Mouse (Mus musculus) heart, postnatal 0 days (tissue): Measurements from ENCODE around the gene Cd79a. TPM values are rescaled to one million over a fixed set of nuclear protein-coding genes. Genes with fewer than 3 reads are reported as not detected.

Experiments
- ATAC-seq: fragments of 200-750 bp; cut with Nextera tagmentation; 2 replicates; pipeline ENCODE4 v1.8.0; 2017; ENCODE audit warnings: low read depth, moderate number of reproducible peaks, moderate library complexity; ENCODE audit not compliant: insufficient read depth
- DNase-seq: peaks from one replicate; pipeline ENCODE4 v3.0.0-alpha.2; 2016; ENCODE audit warnings: low spot score
- H3K27ac ChIP-seq: fragments of 300-500 bp; sonication (generic); 2 replicates; pipeline ENCODE4 v1.5.1; 2014; ENCODE audit warnings: low read depth, mild to moderate bottlenecking
- H3K27me3 ChIP-seq: fragments of 300-500 bp; sonication (generic); 2 replicates; pipeline ENCODE4 v1.6.1; 2014; ENCODE audit warnings: low read length, mixed read lengths; ENCODE audit not compliant: control insufficient read depth, insufficient read depth
- H3K36me3 ChIP-seq: fragments of 300-500 bp; sonication (generic); replicated peaks from 2 replicates; pipeline ENCODE4 v1.6.1; 2014; ENCODE audit warnings: low read length, mixed read lengths; ENCODE audit not compliant: control insufficient read depth, insufficient read depth
- H3K4me1 ChIP-seq: fragments of 300-500 bp; sonication (generic); 2 replicates; pipeline ENCODE4 v1.6.1; 2014; ENCODE audit warnings: antibody characterized with exemption; ENCODE audit not compliant: control insufficient read depth, insufficient read depth
- H3K4me2 ChIP-seq: fragments of 300-500 bp; sonication (generic); 2 replicates; pipeline ENCODE4 v1.6.1; 2014; ENCODE audit warnings: low read depth, mild to moderate bottlenecking, low read length, moderate library complexity
- H3K4me3 ChIP-seq: fragments of 300-500 bp; sonication (generic); 2 replicates; pipeline ENCODE4 v1.5.1; 2014; ENCODE audit warnings: low read depth, low read length
- H3K9ac ChIP-seq: fragments of 300-500 bp; sonication (generic); replicated peaks from 2 replicates; pipeline ENCODE4 v1.6.1; 2014; ENCODE audit warnings: low read depth, low read length, mixed read lengths
- H3K9me3 ChIP-seq: fragments of 300-500 bp; sonication (generic); replicated peaks from 2 replicates; pipeline ENCODE4 v1.6.1; 2016; ENCODE audit warnings: low read length; ENCODE audit not compliant: control insufficient read depth
- CTCF ChIP-seq: IDR thresholded peaks from 2 replicates; pipeline ENCODE4 v1.5.1; 2016; ENCODE audit warnings: antibody characterized with exemption, control low read depth, low read depth
- EP300 ChIP-seq: IDR thresholded peaks from 2 replicates; pipeline ENCODE4 v1.6.1; 2016; ENCODE audit warnings: antibody characterized with exemption, low read depth
- WGBS: fragments of 180-500 bp; shearing (Covaris S2); extraction: QIAGEN DNeasy Blood & Tissue Kit; methylation state at CpG from one replicate; pipeline ENCODE4 v1.1.7; 2014; 5-methylcytosine and 5-hydroxymethylcytosine counted together
- polyA plus RNA-seq: library from polyadenylated mRNA; unstranded; fragments of >200 nt; fragmentation: Nextera tagmentation; extraction: Ambion mirVana; gene quantifications from 2 replicates; pipeline ENCODE4 v1.2.1, GENCODE M21; 2015
- total RNA-seq: library from RNA; depleted of rRNA; stranded (reverse); fragments of >200 nt; gene quantifications from 2 replicates; pipeline ENCODE4 v1.2.3, GENCODE M21; 2014; ENCODE audit warnings: low replicate concordance; rRNA removed

Gene Cd79a
- total and polyA plus RNA-seq, 2 experiments from 2014 or later = 0.33 TPM; not detected in 1

DNA sequence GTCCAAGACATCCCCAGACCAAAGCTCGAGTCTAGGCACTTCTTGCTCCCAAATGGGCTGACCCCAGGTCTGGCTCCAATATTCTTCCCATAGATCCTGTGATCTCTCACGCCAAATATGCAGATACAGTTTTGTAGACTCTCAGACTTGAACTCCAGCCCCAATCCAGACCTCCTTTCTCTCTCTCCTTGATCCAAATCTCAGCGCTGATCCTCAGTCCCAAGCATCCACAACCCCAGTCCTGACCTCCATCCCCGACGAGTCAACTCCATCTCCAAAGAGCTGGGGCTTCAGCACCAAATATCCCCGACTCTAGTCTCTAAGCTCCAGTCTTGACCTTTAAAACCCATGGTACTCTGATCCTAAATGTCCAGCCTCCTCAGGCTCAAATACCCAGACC is 46.5 kb downstream of the Cd79a start:
- Histone ChIP-seq H3K27me3 (peaks cover 99% of the 10 kb centered on the region), H3K9me3 (no peaks in the 10 kb centered on the region)
- no peak for DNase-seq

DNA sequence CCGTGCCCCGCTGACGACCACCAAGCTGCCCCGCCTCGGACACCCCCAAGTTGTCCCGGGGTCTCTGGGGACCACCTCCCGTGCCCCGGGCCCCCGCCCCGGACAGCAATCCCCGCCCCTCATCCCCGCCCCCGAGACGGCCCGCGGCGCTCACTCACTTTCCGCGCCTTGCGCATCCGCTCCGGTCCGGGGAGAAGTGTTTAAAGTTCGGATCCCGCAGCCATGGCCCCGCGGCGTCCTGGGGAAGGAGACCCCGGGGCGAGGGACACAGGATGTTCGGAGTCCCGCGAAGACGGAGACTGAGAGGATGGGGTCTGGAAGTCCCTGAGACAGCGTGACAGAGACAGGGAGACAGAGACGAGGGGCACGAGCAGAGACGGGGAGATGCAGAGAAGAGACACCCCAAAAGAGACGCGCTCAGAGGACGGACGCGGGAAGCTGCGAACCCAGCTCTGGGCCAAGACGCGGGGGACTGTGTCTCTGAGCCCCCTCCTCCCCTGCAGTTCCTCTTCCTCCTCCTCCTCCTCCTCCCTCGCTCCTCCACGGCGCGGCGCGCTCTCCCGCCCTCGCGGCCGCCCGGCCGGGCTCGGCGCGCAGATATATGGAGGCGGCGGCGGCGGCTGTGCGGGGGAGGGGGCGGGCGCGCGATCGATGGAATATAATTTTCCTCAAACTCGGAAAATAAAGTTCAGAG is 47.2 kb downstream of the Cd79a start, which contains the start of gene Gm4881:
Gene Gm4881 (minus strand): TSS at position 238 of the 694 bp plus-strand sequence.
- Histone ChIP-seq H3K4me1 (no peaks in the 10 kb centered on the region), H3K9me3 (no peaks in the 10 kb centered on the region), H3K27me3 (peaks cover 99% of the 10 kb centered on the region), H3K27ac (no peak within 1 kb of the TSS), H3K9ac (0 out of 2 replicates have a peak within 1 kb of the TSS, but pooled peaks have one; percentile 26), H3K4me2 (peak within 1 kb of the TSS; percentile 60), H3K4me3 (peak within 1 kb of the TSS; percentile 42), H3K36me3 (no peaks in the 10 kb centered on the region)
- DNase-seq (no peak), ATAC-seq (no peak)
- TF ChIP-seq EP300 (no peak), CTCF (no peak)
- WGBS = 1% methylated on average over 61 of the region's 72 CpGs

More for the DNA sequence above, 46.5 kb downstream of the Cd79a start:
- Histone ChIP-seq H3K9ac (no peak overlapping the region), H3K4me2 (no peak overlapping the region), H3K36me3 (no peaks in the 10 kb centered on the region), H3K4me3 (no peak overlapping the region), H3K27ac (no peak overlapping the region), H3K4me1 (no peaks in the 10 kb centered on the region)
- TF ChIP-seq EP300 (no peak), CTCF (no peak)
- no peak for ATAC-seq
- WGBS = under 1% methylated on average over 6 of the region's 6 CpGs

DNA sequence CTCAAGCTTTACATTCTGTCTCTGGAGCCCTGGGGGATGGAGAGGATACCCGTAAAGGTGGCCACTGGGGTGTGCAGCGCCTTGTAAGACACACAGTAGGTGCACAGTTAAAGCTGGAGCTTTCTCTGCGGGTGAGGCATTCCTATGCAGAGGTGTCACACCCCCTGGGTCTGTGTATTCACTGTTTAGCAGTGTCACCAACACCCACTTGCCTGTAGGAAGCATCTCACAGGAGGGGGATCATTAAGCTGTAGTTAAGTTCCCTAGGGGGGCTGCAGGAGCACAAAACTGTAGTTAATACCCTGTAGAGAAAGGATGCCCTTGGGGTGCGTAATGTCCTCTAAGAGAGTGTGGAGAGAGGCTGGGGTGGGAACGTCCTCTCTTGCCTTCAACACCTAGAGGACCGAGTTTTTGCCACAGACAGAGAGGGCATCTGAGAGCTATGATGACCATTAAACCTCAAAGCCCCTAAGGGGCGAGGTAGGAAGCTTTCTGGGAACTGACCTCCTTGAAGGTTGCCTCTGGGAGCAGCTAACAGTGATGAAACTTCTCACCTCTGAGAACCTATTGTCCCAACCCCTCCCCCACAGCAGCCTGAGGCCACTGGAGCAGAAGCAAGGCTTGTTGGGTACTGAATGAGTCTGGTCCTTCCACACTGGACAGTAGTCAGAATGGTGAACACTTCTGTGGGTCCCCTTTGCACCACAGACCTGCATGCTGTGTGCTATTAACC is 50.3 kb downstream of the Cd79a start:
- ATAC-seq = no peak
- no peak for TF ChIP-seq EP300
- no peak for TF ChIP-seq CTCF
- DNase-seq = no peak
- H3K36me3 ChIP-seq = no peaks in the 10 kb centered on the region
- no peak overlapping the region for H3K4me2 ChIP-seq
- H3K9ac ChIP-seq = no peak overlapping the region
- H3K4me1 ChIP-seq = no peaks in the 10 kb centered on the region
- 3% methylated on average over 7 of the region's 7 CpGs for WGBS
- no peak overlapping the region for H3K27ac ChIP-seq
- no peak overlapping the region for H3K4me3 ChIP-seq
- peaks cover 100% of the 10 kb centered on the region for H3K27me3 ChIP-seq
- no peaks in the 10 kb centered on the region for H3K9me3 ChIP-seq

DNA sequence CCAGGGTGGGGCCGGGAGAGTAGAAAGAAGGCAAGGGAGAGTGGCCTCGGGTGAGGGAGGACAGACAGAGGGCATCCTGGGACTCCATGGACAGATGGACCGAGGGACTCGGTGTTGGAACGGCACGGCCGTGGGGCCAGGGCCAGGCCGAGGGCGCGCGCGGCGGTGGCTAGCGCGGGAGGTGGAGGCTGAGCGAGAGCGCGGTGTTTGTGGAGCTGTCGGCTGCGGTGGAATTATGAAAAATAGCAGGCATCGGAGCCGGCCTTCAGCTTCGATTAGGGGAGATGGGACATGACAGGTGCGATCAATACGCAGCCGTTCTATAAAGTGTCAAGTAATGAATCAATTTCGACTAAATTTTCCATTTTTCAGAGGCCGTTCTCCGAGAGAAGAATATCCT is 51.6 kb downstream of the Cd79a start:
- H3K4me1 ChIP-seq = no peaks in the 10 kb centered on the region
- TF ChIP-seq EP300 = no peak
- no peak for TF ChIP-seq CTCF
- no peak overlapping the region for H3K9ac ChIP-seq
- H3K4me3 ChIP-seq = no peak overlapping the region
- peaks cover 100% of the 10 kb centered on the region for H3K27me3 ChIP-seq
- WGBS = 3% methylated on average over 29 of the region's 29 CpGs
- H3K27ac ChIP-seq = no peak overlapping the region
- DNase-seq (no peak), ATAC-seq (no peak)
- no peaks in the 10 kb centered on the region for H3K36me3 ChIP-seq
- no peaks in the 10 kb centered on the region for H3K9me3 ChIP-seq
- H3K4me2 ChIP-seq = no peak overlapping the region

DNA sequence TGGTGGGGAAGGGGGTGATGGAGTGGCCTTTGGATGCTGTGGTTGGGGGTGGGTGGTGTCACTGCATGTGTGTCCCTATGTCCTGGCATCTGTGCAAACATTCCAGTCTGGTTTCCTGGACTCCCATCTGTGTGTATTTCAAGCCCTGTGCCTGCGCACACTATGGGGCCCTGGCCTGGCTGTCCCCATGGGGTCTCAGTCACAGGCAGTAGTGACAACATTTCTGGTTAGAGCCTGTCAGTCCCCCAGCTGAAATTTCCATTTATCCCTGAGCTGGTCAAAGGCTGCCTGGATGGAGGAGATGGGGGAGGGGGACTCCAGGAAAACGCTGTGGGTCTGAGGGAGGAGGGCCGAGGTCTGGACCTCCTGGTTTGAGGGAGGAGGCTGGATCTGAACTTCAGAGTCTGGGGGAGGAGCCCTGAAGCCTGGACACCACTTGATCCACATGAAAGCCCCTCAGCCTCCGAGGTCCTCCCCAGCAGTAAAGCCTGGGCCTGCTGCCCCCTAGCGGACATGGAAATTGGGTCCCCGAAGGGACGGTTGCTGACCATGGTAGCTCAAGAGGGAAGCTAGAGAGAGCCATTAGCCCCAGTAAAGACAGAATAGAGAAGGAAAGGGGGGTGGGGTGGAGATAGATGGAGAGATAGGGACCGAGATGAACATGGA is 52.9 kb downstream of the Cd79a start:
- H3K4me3 ChIP-seq = no peak overlapping the region
- H3K36me3 ChIP-seq = no peaks in the 10 kb centered on the region
- no peaks in the 10 kb centered on the region for H3K4me1 ChIP-seq
- H3K9ac ChIP-seq = no peak overlapping the region
- peak; percentile 45 for DNase-seq
- H3K27ac ChIP-seq = no peak overlapping the region
- peak; percentile 22; the same call in 1 of the 2 replicates for ATAC-seq
- TF ChIP-seq CTCF = peak; percentile 75
- TF ChIP-seq EP300 = no peak
- H3K27me3 ChIP-seq = peaks cover 100% of the 10 kb centered on the region
- under 1% methylated on average over 8 of the region's 8 CpGs for WGBS
- no peak overlapping the region for H3K4me2 ChIP-seq
- H3K9me3 ChIP-seq = no peaks in the 10 kb centered on the region

Other genes with a start within 250 kb of the Cd79a start
- not detected in 2 replicates for gene Tex101, start 220.7 kb upstream of the Cd79a start, total RNA-seq
- not detected in 2 replicates for gene Tex101, start 220.7 kb upstream of the Cd79a start, polyA plus RNA-seq
- gene BC049730, start 188.1 kb upstream of the Cd79a start, total RNA-seq = not detected in 2 replicates
- not detected in 2 replicates for gene BC049730, start 188.1 kb upstream of the Cd79a start, polyA plus RNA-seq
- not detected in 2 replicates for gene Gm4763, start 170.5 kb upstream of the Cd79a start, total RNA-seq
- not detected in 2 replicates for gene Gm4763, start 170.5 kb upstream of the Cd79a start, polyA plus RNA-seq
- gene Cd177, start 137.1 kb upstream of the Cd79a start, total RNA-seq = 0.12 TPM in 1 of 2 replicates, not detected in the other
- gene Cd177, start 137.1 kb upstream of the Cd79a start, polyA plus RNA-seq = 0.18 and 0.23 TPM in 2 replicates
- gene Ceacam10, start 120.2 kb upstream of the Cd79a start, total RNA-seq = not detected in 2 replicates
- not detected in 2 replicates for gene Ceacam10, start 120.2 kb upstream of the Cd79a start, polyA plus RNA-seq
- gene Gm9844, start 35.2 kb upstream of the Cd79a start, total RNA-seq = 0.65 TPM in 1 of 2 replicates, not detected in the other
- gene Gm9844, start 35.2 kb upstream of the Cd79a start, polyA plus RNA-seq = 6.7 and 9.5 TPM in 2 replicates
- gene Lypd4, start 27.4 kb upstream of the Cd79a start, total RNA-seq = not detected in 2 replicates
- not detected in 2 replicates for gene Lypd4, start 27.4 kb upstream of the Cd79a start, polyA plus RNA-seq
- not detected in 2 replicates for gene Dmrtc2, start 27.3 kb upstream of the Cd79a start, total RNA-seq
- gene Dmrtc2, start 27.3 kb upstream of the Cd79a start, polyA plus RNA-seq = not detected in 2 replicates
- gene Rps19, start 13.0 kb upstream of the Cd79a start, total RNA-seq = 530 and 642 TPM in 2 replicates
- gene Rps19, start 13.0 kb upstream of the Cd79a start, polyA plus RNA-seq = 980 and 1,040 TPM in 2 replicates
- gene Arhgef1, start 5.5 kb downstream of the Cd79a start, total RNA-seq = 16.0 and 28.2 TPM in 2 replicates
- 37.0 TPM in 2 replicates for gene Arhgef1, start 5.5 kb downstream of the Cd79a start, polyA plus RNA-seq
- not detected in 2 replicates for gene Gm4881, start 47.1 kb downstream of the Cd79a start, total RNA-seq
- not detected in 2 replicates for gene Gm4881, start 47.1 kb downstream of the Cd79a start, polyA plus RNA-seq
- gene Rabac1, start 75.4 kb downstream of the Cd79a start, total RNA-seq = 609 and 633 TPM in 2 replicates
- 357 and 362 TPM in 2 replicates for gene Rabac1, start 75.4 kb downstream of the Cd79a start, polyA plus RNA-seq
- 0.04 TPM in 1 of 2 replicates, not detected in the other for gene Atp1a3, start 108.6 kb downstream of the Cd79a start, total RNA-seq
- gene Atp1a3, start 108.6 kb downstream of the Cd79a start, polyA plus RNA-seq = 0.12 and 0.30 TPM in 2 replicates
- 16.2 and 21.5 TPM in 2 replicates for gene Grik5, start 175.0 kb downstream of the Cd79a start, total RNA-seq
- gene Grik5, start 175.0 kb downstream of the Cd79a start, polyA plus RNA-seq = 1.5 and 1.6 TPM in 2 replicates
- gene Zfp574, start 175.2 kb downstream of the Cd79a start, total RNA-seq = 9.8 and 12.0 TPM in 2 replicates
- gene Zfp574, start 175.2 kb downstream of the Cd79a start, polyA plus RNA-seq = 11.2 and 11.6 TPM in 2 replicates